Mouse (Mus musculus): ENCODE data around the gene Nat14. TPM values are rescaled to one million over a fixed set of nuclear protein-coding genes. Genes with fewer than 3 reads are reported as not detected.

The Nat14 gene
- polyA plus RNA-seq, 2 experiments: 0.11 to 0.38 TPM

- H3K9ac ChIP-seq (replicated peaks): no peak overlapping the region
- ATAC-seq (ENCODE audit: insufficient read depth): no peak
- no peak overlapping the region for H3K4me3 ChIP-seq (ENCODE audit: insufficient read depth in 1 of 2, low read depth in 2 of 2, low read length in 2 of 2)
- H3K4me1 ChIP-seq (replicated peaks; ENCODE audit: control insufficient read depth in 2 of 2, insufficient read depth in 2 of 2, low read length in 1 of 2): no peaks in the 10 kb centered on the region
- no peaks in the 10 kb centered on the region for H3K36me3 ChIP-seq (replicated peaks; ENCODE audit: control insufficient read depth, insufficient read depth, low read depth)
- no peak for TF ChIP-seq EP300 (IDR thresholded peaks at IDR 0.05; ENCODE audit: low read depth)
- no peak for TF ChIP-seq CTCF (IDR thresholded peaks at IDR 0.05; ENCODE audit: low read depth)
- H3K4me2 ChIP-seq (ENCODE audit: low read depth): no peak overlapping the region
- no peak overlapping the region for H3K27ac ChIP-seq
- WGBS (ENCODE audit: insufficient replicate concordance): 44% methylated on average over 18 of the region's 18 CpGs
- H3K27me3 ChIP-seq (ENCODE audit: control insufficient read depth, insufficient read depth, low read length): no peaks in the 10 kb centered on the region
- no peak for DNase-seq (ENCODE audit: low read depth in 3 of 3, low spot score in 3 of 3)
- no peaks in the 10 kb centered on the region for H3K9me3 ChIP-seq (ENCODE audit: control insufficient read depth, low read length)
Observed at GRCm38 (mm10) chr7:4972321-4973047, 50.7 kb downstream of the Nat14 start.

Other genes starting within 250 kb of the Nat14 start
Only the 30 nearest of the 33 such genes appear.
- 0.31 TPM in 2 replicates for gene Tmem150b, start 196.8 kb upstream of the Nat14 start, polyA plus RNA-seq (2012; rRNA removed)
- gene Tmem150b, start 196.8 kb upstream of the Nat14 start, polyA plus RNA-seq (2014; fragmentation: Nextera tagmentation; extraction: Ambion mirVana): 0.18 TPM in 1 of 2 replicates, not detected in the other
- gene Kmt5c, start 181.9 kb upstream of the Nat14 start, polyA plus RNA-seq (2012; rRNA removed): 75.7 and 78.7 TPM in 2 replicates
- gene Kmt5c, start 181.9 kb upstream of the Nat14 start, polyA plus RNA-seq (2014; fragmentation: Nextera tagmentation; extraction: Ambion mirVana): 37.8 and 44.7 TPM in 2 replicates
- gene Cox6b2, start 168.9 kb upstream of the Nat14 start, polyA plus RNA-seq (2012; rRNA removed): 111 and 119 TPM in 2 replicates
- 81.9 and 88.1 TPM in 2 replicates for gene Cox6b2, start 168.9 kb upstream of the Nat14 start, polyA plus RNA-seq (2014; fragmentation: Nextera tagmentation; extraction: Ambion mirVana)
- not detected in 2 replicates for gene Fam71e2, start 150.7 kb upstream of the Nat14 start, polyA plus RNA-seq (2012; rRNA removed)
- not detected in 2 replicates for gene Fam71e2, start 150.7 kb upstream of the Nat14 start, polyA plus RNA-seq (2014; fragmentation: Nextera tagmentation; extraction: Ambion mirVana)
- gene Il11, start 139.2 kb upstream of the Nat14 start, polyA plus RNA-seq (2012; rRNA removed): 0.03 and 0.09 TPM in 2 replicates
- gene Il11, start 139.2 kb upstream of the Nat14 start, polyA plus RNA-seq (2014; fragmentation: Nextera tagmentation; extraction: Ambion mirVana): not detected in 2 replicates
- not detected in 2 replicates for gene Tmem190, start 139.1 kb upstream of the Nat14 start, polyA plus RNA-seq (2012; rRNA removed)
- not detected in 2 replicates for gene Tmem190, start 139.1 kb upstream of the Nat14 start, polyA plus RNA-seq (2014; fragmentation: Nextera tagmentation; extraction: Ambion mirVana)
- gene Tmem238, start 132.4 kb upstream of the Nat14 start, polyA plus RNA-seq (2012; rRNA removed): 7.5 and 8.2 TPM in 2 replicates
- 5.4 and 5.8 TPM in 2 replicates for gene Tmem238, start 132.4 kb upstream of the Nat14 start, polyA plus RNA-seq (2014; fragmentation: Nextera tagmentation; extraction: Ambion mirVana)
- 237 and 307 TPM in 2 replicates for gene Rpl28, start 129.2 kb upstream of the Nat14 start, polyA plus RNA-seq (2012; rRNA removed)
- gene Rpl28, start 129.2 kb upstream of the Nat14 start, polyA plus RNA-seq (2014; fragmentation: Nextera tagmentation; extraction: Ambion mirVana): 185 and 186 TPM in 2 replicates
- 186 and 265 TPM in 2 replicates for gene Ube2s, start 109.4 kb upstream of the Nat14 start, polyA plus RNA-seq (2012; rRNA removed)
- gene Ube2s, start 109.4 kb upstream of the Nat14 start, polyA plus RNA-seq (2014; fragmentation: Nextera tagmentation; extraction: Ambion mirVana): 295 and 316 TPM in 2 replicates
- gene Shisa7, start 77.3 kb upstream of the Nat14 start, polyA plus RNA-seq (2012; rRNA removed): 0.01 and 0.14 TPM in 2 replicates
- not detected in 2 replicates for gene Shisa7, start 77.3 kb upstream of the Nat14 start, polyA plus RNA-seq (2014; fragmentation: Nextera tagmentation; extraction: Ambion mirVana)
- 1.6 and 2.4 TPM in 2 replicates for gene Isoc2b, start 51.8 kb upstream of the Nat14 start, polyA plus RNA-seq (2012; rRNA removed)
- 2.8 and 3.8 TPM in 2 replicates for gene Isoc2b, start 51.8 kb upstream of the Nat14 start, polyA plus RNA-seq (2014; fragmentation: Nextera tagmentation; extraction: Ambion mirVana)
- 6.6 and 6.7 TPM in 2 replicates for gene Isoc2a, start 44.9 kb upstream of the Nat14 start, polyA plus RNA-seq (2012; rRNA removed)
- 0.56 and 0.86 TPM in 2 replicates for gene Isoc2a, start 44.9 kb upstream of the Nat14 start, polyA plus RNA-seq (2014; fragmentation: Nextera tagmentation; extraction: Ambion mirVana)
- gene Gm36210, start 15.5 kb upstream of the Nat14 start, polyA plus RNA-seq (2012; rRNA removed): 0.02 TPM in 1 of 2 replicates, not detected in the other
- gene Gm36210, start 15.5 kb upstream of the Nat14 start, polyA plus RNA-seq (2014; fragmentation: Nextera tagmentation; extraction: Ambion mirVana): not detected in 2 replicates
- 2.9 and 3.7 TPM in 2 replicates for gene Zfp628, start 6.8 kb upstream of the Nat14 start, polyA plus RNA-seq (2012; rRNA removed)
- 1.5 and 1.6 TPM in 2 replicates for gene Zfp628, start 6.8 kb upstream of the Nat14 start, polyA plus RNA-seq (2014; fragmentation: Nextera tagmentation; extraction: Ambion mirVana)
- 0.12 and 0.14 TPM in 2 replicates for gene Ssc5d, start 3.8 kb downstream of the Nat14 start, polyA plus RNA-seq (2012; rRNA removed)
- gene Ssc5d, start 3.8 kb downstream of the Nat14 start, polyA plus RNA-seq (2014; fragmentation: Nextera tagmentation; extraction: Ambion mirVana): 0.03 and 0.09 TPM in 2 replicates
- 0.01 and 0.02 TPM in 2 replicates for gene Sbk2, start 42.4 kb downstream of the Nat14 start, polyA plus RNA-seq (2012; rRNA removed)
- gene Sbk2, start 42.4 kb downstream of the Nat14 start, polyA plus RNA-seq (2014; fragmentation: Nextera tagmentation; extraction: Ambion mirVana): not detected in 2 replicates
- not detected in 2 replicates for gene Sbk3, start 49.1 kb downstream of the Nat14 start, polyA plus RNA-seq (2012; rRNA removed)
- gene Sbk3, start 49.1 kb downstream of the Nat14 start, polyA plus RNA-seq (2014; fragmentation: Nextera tagmentation; extraction: Ambion mirVana): not detected in 2 replicates
- gene Zfp579, start 74.1 kb downstream of the Nat14 start, polyA plus RNA-seq (2012; rRNA removed): 6.7 and 11.2 TPM in 2 replicates
- gene Zfp579, start 74.1 kb downstream of the Nat14 start, polyA plus RNA-seq (2014; fragmentation: Nextera tagmentation; extraction: Ambion mirVana): 2.8 and 4.0 TPM in 2 replicates
- gene Zfp524, start 92.4 kb downstream of the Nat14 start, polyA plus RNA-seq (2012; rRNA removed): 9.1 and 9.5 TPM in 2 replicates
- 8.9 TPM in 2 replicates for gene Zfp524, start 92.4 kb downstream of the Nat14 start, polyA plus RNA-seq (2014; fragmentation: Nextera tagmentation; extraction: Ambion mirVana)
- 12.1 and 14.1 TPM in 2 replicates for gene Fiz1, start 92.7 kb downstream of the Nat14 start, polyA plus RNA-seq (2012; rRNA removed)
- 10.7 and 13.2 TPM in 2 replicates for gene Fiz1, start 92.7 kb downstream of the Nat14 start, polyA plus RNA-seq (2014; fragmentation: Nextera tagmentation; extraction: Ambion mirVana)
- gene Gm44973, start 93.5 kb downstream of the Nat14 start, polyA plus RNA-seq (2012; rRNA removed): 0.03 and 0.10 TPM in 2 replicates
- 1.6 and 1.9 TPM in 2 replicates for gene Gm44973, start 93.5 kb downstream of the Nat14 start, polyA plus RNA-seq (2014; fragmentation: Nextera tagmentation; extraction: Ambion mirVana)
- 6.4 and 7.6 TPM in 2 replicates for gene Zfp865, start 98.3 kb downstream of the Nat14 start, polyA plus RNA-seq (2012; rRNA removed)
- gene Zfp865, start 98.3 kb downstream of the Nat14 start, polyA plus RNA-seq (2014; fragmentation: Nextera tagmentation; extraction: Ambion mirVana): 0.98 and 1.0 TPM in 2 replicates
- 0.49 and 0.64 TPM in 2 replicates for gene Ccdc106, start 98.5 kb downstream of the Nat14 start, polyA plus RNA-seq (2012; rRNA removed)
- 0.24 and 0.35 TPM in 2 replicates for gene Ccdc106, start 98.5 kb downstream of the Nat14 start, polyA plus RNA-seq (2014; fragmentation: Nextera tagmentation; extraction: Ambion mirVana)
- gene 4632433K11Rik, start 112.1 kb downstream of the Nat14 start, polyA plus RNA-seq (2012; rRNA removed): not detected in 2 replicates
- not detected in 2 replicates for gene 4632433K11Rik, start 112.1 kb downstream of the Nat14 start, polyA plus RNA-seq (2014; fragmentation: Nextera tagmentation; extraction: Ambion mirVana)
- gene Zfp784, start 116.4 kb downstream of the Nat14 start, polyA plus RNA-seq (2012; rRNA removed): 0.90 and 0.96 TPM in 2 replicates
- 0.86 and 1.0 TPM in 2 replicates for gene Zfp784, start 116.4 kb downstream of the Nat14 start, polyA plus RNA-seq (2014; fragmentation: Nextera tagmentation; extraction: Ambion mirVana)
- gene Zfp580, start 129.5 kb downstream of the Nat14 start, polyA plus RNA-seq (2012; rRNA removed): 1.4 and 1.7 TPM in 2 replicates
- gene Zfp580, start 129.5 kb downstream of the Nat14 start, polyA plus RNA-seq (2014; fragmentation: Nextera tagmentation; extraction: Ambion mirVana): 1.6 and 1.8 TPM in 2 replicates
- 110 and 132 TPM in 2 replicates for gene U2af2, start 140.1 kb downstream of the Nat14 start, polyA plus RNA-seq (2012; rRNA removed)
- gene U2af2, start 140.1 kb downstream of the Nat14 start, polyA plus RNA-seq (2014; fragmentation: Nextera tagmentation; extraction: Ambion mirVana): 52.2 and 60.2 TPM in 2 replicates
- gene Epn1, start 158.2 kb downstream of the Nat14 start, polyA plus RNA-seq (2012; rRNA removed): 54.4 and 57.5 TPM in 2 replicates
- gene Epn1, start 158.2 kb downstream of the Nat14 start, polyA plus RNA-seq (2014; fragmentation: Nextera tagmentation; extraction: Ambion mirVana): 45.4 and 56.7 TPM in 2 replicates
- gene Rfpl4, start 194.9 kb downstream of the Nat14 start, polyA plus RNA-seq (2012; rRNA removed): not detected in 2 replicates
- not detected in 2 replicates for gene Rfpl4, start 194.9 kb downstream of the Nat14 start, polyA plus RNA-seq (2014; fragmentation: Nextera tagmentation; extraction: Ambion mirVana)
- 0.08 and 0.28 TPM in 2 replicates for gene Rasl2-9, start 203.9 kb downstream of the Nat14 start, polyA plus RNA-seq (2012; rRNA removed)
- gene Rasl2-9, start 203.9 kb downstream of the Nat14 start, polyA plus RNA-seq (2014; fragmentation: Nextera tagmentation; extraction: Ambion mirVana): 0.28 and 0.38 TPM in 2 replicates

Measured in liver, embryonic 14.5 days (tissue).